Mouse (Mus musculus) myocyte (in vitro differentiated cells): ENCODE results near the gene Bach2.

ENCODE experiments used
- CEBPB ChIP-seq: IDR thresholded peaks from 2 replicates; pipeline ENCODE4 v1.6.1; 2011; ENCODE audit warnings: mild to moderate bottlenecking, moderate library complexity; ENCODE audit not compliant: poor library complexity, insufficient read depth, severe bottlenecking
- E2F4 ChIP-seq: IDR thresholded peaks from one replicate; pipeline ENCODE4 v1.6.1; 2011; ENCODE audit warnings: mild to moderate bottlenecking, control low read depth, moderate library complexity; ENCODE audit not compliant: insufficient read depth
- MAX ChIP-seq: IDR thresholded peaks from one replicate; pipeline ENCODE4 v1.6.1; 2011; ENCODE audit warnings: low read depth, mild to moderate bottlenecking, control low read depth
- MYOD1 ChIP-seq, 3 experiments: IDR thresholded peaks; one replicate each; pipeline ENCODE4 v1.6.1; 2011; ENCODE audit warnings: control low read depth in 2 of 3, low read depth in 2 of 3, mild to moderate bottlenecking in 2 of 3, moderate library complexity in 1 of 3; ENCODE audit not compliant: insufficient read length in 2 of 3, control insufficient read depth in 1 of 3
- MYOG ChIP-seq, 3 experiments: IDR thresholded peaks; one replicate each; pipeline ENCODE4 v1.6.1; 2011; ENCODE audit warnings: control low read depth in 2 of 3, low read depth in 2 of 3, mild to moderate bottlenecking in 2 of 3; ENCODE audit not compliant: insufficient read length in 2 of 3, control insufficient read depth in 1 of 3, insufficient read depth in 1 of 3
- POLR2A ChIP-seq: IDR thresholded peaks from one replicate; pipeline ENCODE4 v1.6.1; 2011; ENCODE audit warnings: low read depth, mild to moderate bottlenecking, control low read depth, moderate library complexity; ENCODE audit not compliant: insufficient read length
- POLR2AphosphoS2 ChIP-seq: IDR thresholded peaks from one replicate; pipeline ENCODE4 v1.6.1; 2011; ENCODE audit warnings: low read depth, control low read depth; ENCODE audit not compliant: insufficient read length
- REST ChIP-seq: IDR thresholded peaks from one replicate; pipeline ENCODE4 v1.6.1; 2011; ENCODE audit warnings: mild to moderate bottlenecking, control low read depth, moderate library complexity; ENCODE audit not compliant: insufficient read depth, insufficient read length
- TCF12 ChIP-seq: IDR thresholded peaks from one replicate; pipeline ENCODE4 v1.6.1; 2011; ENCODE audit warnings: mild to moderate bottlenecking, control low read depth; ENCODE audit not compliant: poor library complexity, insufficient read depth, severe bottlenecking
- USF1 ChIP-seq: IDR thresholded peaks from one replicate; pipeline ENCODE4 v1.6.1; 2011; ENCODE audit warnings: low read depth, mild to moderate bottlenecking, control low read depth, moderate library complexity

DNA sequence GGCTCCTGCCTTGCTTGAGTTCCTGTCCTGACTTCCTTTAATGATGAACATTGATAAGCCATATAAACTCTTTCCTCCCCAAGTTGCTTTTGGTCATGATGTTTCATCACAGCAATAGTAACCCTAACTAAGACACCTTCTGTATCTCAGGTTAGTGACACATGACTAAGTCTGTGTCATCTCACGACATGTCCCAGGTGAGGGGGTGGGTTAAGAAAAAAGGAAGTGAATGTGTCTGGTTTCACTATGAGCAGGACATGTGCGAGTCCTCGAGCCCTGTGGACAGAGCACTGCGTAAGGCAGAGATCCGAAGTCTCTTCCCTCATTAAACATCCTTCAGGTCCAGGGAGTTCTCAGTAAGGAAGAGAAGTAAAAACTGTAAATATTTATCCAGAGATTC, 162.9 kb downstream of the Bach2 start:
- TF ChIP-seq USF1 (no peak), POLR2A (no peak), MYOD1 (IDR thresholded peaks at IDR 0.05; ENCODE audit: control insufficient read depth in 1 of 3, insufficient read length in 2 of 3, low read depth in 2 of 3) (no peak), MAX (no peak), MYOG (IDR thresholded peaks at IDR 0.05; ENCODE audit: control insufficient read depth in 1 of 3, insufficient read depth in 1 of 3, insufficient read length in 2 of 3, low read depth in 2 of 3) (no peak), POLR2AphosphoS2 (no peak), TCF12 (no peak), CEBPB (no peak), E2F4 (no peak), REST (no peak)
